Mouse (Mus musculus): ENCODE data around the gene Vps13c. TPM values are rescaled to one million over a fixed set of nuclear protein-coding genes. Genes with fewer than 3 reads are reported as not detected.

The Vps13c gene
- polyA plus RNA-seq, 1 experiment from 2014 or later = 7.1 TPM

GRCm38 (mm10) chr9:67886981-67887720 is 47.0 kb downstream of the Vps13c start:
- H3K4me3 ChIP-seq (ENCODE audit: low read depth, low read length) = no peak overlapping the region
- H3K9me3 ChIP-seq (ENCODE audit: control insufficient read depth, low read length) = no peaks in the 10 kb centered on the region
- no peak overlapping the region for H3K9ac ChIP-seq (ENCODE audit: low read length)
- H3K4me1 ChIP-seq (ENCODE audit: control insufficient read depth, insufficient read depth, low read length) = no peaks in the 10 kb centered on the region
- no peaks in the 10 kb centered on the region for H3K27me3 ChIP-seq (ENCODE audit: control insufficient read depth, insufficient read depth, low read length)
- DNase-seq (ENCODE audit: low spot score, missing footprints) (no peak), ATAC-seq (ENCODE audit: low FRiP score) (no peak)
- H3K4me2 ChIP-seq = no peak overlapping the region
- no peak overlapping the region for H3K27ac ChIP-seq (ENCODE audit: low read depth, low read length)
- WGBS = 80% methylated on average over 4 of the region's 4 CpGs
- 0 out of 2 replicates have a peak, but pooled peaks cover 2% of the 10 kb centered on the region for H3K36me3 ChIP-seq (ENCODE audit: control insufficient read depth, insufficient read depth, low read length)

DNA sequence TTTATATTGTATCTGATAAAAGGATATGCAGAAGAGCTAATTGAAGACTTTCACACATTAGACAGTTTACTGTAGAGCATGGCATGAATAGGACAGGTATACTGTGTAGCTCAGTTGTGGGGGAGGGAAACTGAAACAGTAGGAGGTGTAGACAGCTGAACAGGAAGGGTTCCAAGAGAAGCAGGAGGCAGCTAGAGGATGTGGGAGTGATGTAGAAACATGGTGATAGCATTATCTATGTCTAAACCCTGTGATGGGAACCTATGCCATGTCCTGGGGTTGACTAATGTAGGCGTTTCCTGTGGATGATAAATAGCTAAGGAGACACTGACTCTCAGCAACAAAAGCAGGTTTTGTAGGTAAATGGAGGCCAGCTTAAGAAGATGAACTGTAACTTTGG is 53.3 kb downstream of the Vps13c start:
- no peak overlapping the region for H3K4me3 ChIP-seq (ENCODE audit: low read depth, low read length)
- H3K36me3 ChIP-seq (ENCODE audit: control insufficient read depth, insufficient read depth, low read length) = peaks cover 5% of the 10 kb centered on the region; the same call in 1 of the 2 replicates
- no peak overlapping the region for H3K27ac ChIP-seq (ENCODE audit: low read depth, low read length)
- no peak for ATAC-seq (ENCODE audit: low FRiP score)
- H3K9me3 ChIP-seq (ENCODE audit: control insufficient read depth, low read length) = no peaks in the 10 kb centered on the region
- 84% methylated on average over 1 of the region's 1 CpGs for WGBS
- H3K4me1 ChIP-seq (ENCODE audit: control insufficient read depth, insufficient read depth, low read length) = peaks cover 8% of the 10 kb centered on the region
- H3K9ac ChIP-seq (ENCODE audit: low read length) = no peak overlapping the region
- H3K27me3 ChIP-seq (ENCODE audit: control insufficient read depth, insufficient read depth, low read length) = no peaks in the 10 kb centered on the region
- H3K4me2 ChIP-seq = no peak overlapping the region
- no peak for DNase-seq (ENCODE audit: low spot score, missing footprints)

DNA sequence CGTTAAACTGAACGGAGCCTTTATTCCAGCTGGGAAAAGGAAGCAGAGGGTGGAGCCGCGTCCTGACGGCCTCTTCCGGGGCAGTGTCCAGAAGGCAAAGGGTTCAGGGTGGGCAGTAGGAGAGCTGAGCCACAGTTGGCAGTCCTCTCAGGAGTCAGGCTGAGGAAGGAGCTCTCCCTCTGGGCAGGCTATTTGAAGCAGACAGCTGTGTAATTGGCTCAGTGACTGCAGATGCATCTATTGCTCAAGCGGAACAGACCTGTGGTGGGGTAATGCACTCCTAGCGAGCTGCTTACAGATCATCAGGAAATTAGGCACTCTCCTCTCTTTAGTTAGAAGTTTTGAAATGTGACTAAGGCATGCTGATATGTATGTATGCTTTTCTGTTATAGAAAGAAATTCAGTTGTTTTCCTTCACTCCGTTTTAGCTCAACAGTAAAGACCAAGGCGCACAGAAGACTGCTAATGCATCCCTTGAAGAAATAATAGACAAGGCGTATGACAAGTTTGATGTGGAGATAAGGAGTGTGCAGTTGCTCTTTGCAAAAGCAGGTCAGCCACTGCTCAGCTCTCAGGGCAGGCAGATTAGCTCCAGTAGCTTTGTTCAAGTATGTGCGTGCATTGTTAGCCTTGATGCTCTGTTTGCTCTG is 56.6 kb downstream of the Vps13c start:
- Histone ChIP-seq H3K9me3 (ENCODE audit: control insufficient read depth, low read length) (no peaks in the 10 kb centered on the region), H3K9ac (ENCODE audit: low read length) (no peak overlapping the region), H3K4me2 (no peak overlapping the region), H3K4me3 (ENCODE audit: low read depth, low read length) (no peak overlapping the region), H3K4me1 (ENCODE audit: control insufficient read depth, insufficient read depth, low read length) (peaks cover 8% of the 10 kb centered on the region), H3K36me3 (ENCODE audit: control insufficient read depth, insufficient read depth, low read length) (peaks cover 2% of the 10 kb centered on the region; the same call in 1 of the 2 replicates), H3K27me3 (ENCODE audit: control insufficient read depth, insufficient read depth, low read length) (no peaks in the 10 kb centered on the region; the same call in 1 of the 2 replicates), H3K27ac (ENCODE audit: low read depth, low read length) (no peak overlapping the region)
- ATAC-seq (ENCODE audit: low FRiP score) (peak; percentile 38; the same call in 1 of the 2 replicates), DNase-seq (ENCODE audit: low spot score, missing footprints) (peak; percentile 87)
- WGBS = 46% methylated on average over 12 of the region's 12 CpGs

- no peak overlapping the region for H3K9ac ChIP-seq (ENCODE audit: low read length)
- peak; percentile 82 for DNase-seq (ENCODE audit: low spot score, missing footprints)
- WGBS = 63% methylated on average over 5 of the region's 5 CpGs
- H3K4me3 ChIP-seq (ENCODE audit: low read depth, low read length) = no peak overlapping the region
- peaks cover 8% of the 10 kb centered on the region for H3K4me1 ChIP-seq (ENCODE audit: control insufficient read depth, insufficient read depth, low read length)
- H3K27me3 ChIP-seq (ENCODE audit: control insufficient read depth, insufficient read depth, low read length) = no peaks in the 10 kb centered on the region; the same call in 1 of the 2 replicates
- H3K36me3 ChIP-seq (ENCODE audit: control insufficient read depth, insufficient read depth, low read length) = no peaks in the 10 kb centered on the region
- no peak for ATAC-seq (ENCODE audit: low FRiP score)
- H3K9me3 ChIP-seq (ENCODE audit: control insufficient read depth, low read length) = no peaks in the 10 kb centered on the region
- no peak overlapping the region for H3K4me2 ChIP-seq
- no peak overlapping the region for H3K27ac ChIP-seq (ENCODE audit: low read depth, low read length)
Measured at GRCm38 (mm10) chr9:67900398-67900797, 60.2 kb downstream of the Vps13c start.

DNA sequence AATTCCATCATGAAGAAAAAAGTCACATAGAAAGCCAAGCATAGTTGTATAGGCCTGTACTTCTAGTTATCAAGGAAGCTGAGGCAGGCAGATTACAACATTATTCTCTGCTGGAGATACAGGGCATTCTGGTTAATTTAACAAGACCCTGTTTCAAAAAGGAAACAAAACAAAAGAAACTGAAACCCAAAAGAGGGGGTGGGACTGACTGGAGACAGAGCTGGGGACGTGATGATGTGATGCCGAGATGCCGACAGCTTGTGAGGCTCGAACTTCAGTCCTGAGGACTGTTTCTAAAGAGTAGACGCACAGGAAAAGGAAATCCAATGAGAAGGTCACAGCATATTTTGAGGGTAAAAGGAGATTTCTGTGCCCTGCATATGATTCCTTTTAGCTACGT is 64.2 kb downstream of the Vps13c start:
- DNase-seq (ENCODE audit: low spot score, missing footprints) (peak; percentile 57), ATAC-seq (ENCODE audit: low FRiP score) (no peak)
- 75% methylated on average over 6 of the region's 6 CpGs for WGBS
- no peaks in the 10 kb centered on the region for H3K36me3 ChIP-seq (ENCODE audit: control insufficient read depth, insufficient read depth, low read length)
- H3K9ac ChIP-seq (ENCODE audit: low read length) = no peak overlapping the region
- no peak overlapping the region for H3K4me3 ChIP-seq (ENCODE audit: low read depth, low read length)
- H3K27ac ChIP-seq (ENCODE audit: low read depth, low read length) = no peak overlapping the region
- no peak overlapping the region for H3K4me2 ChIP-seq
- H3K27me3 ChIP-seq (ENCODE audit: control insufficient read depth, insufficient read depth, low read length) = no peaks in the 10 kb centered on the region; the same call in 1 of the 2 replicates
- H3K9me3 ChIP-seq (ENCODE audit: control insufficient read depth, low read length) = no peaks in the 10 kb centered on the region
- H3K4me1 ChIP-seq (ENCODE audit: control insufficient read depth, insufficient read depth, low read length) = no peaks in the 10 kb centered on the region

DNA sequence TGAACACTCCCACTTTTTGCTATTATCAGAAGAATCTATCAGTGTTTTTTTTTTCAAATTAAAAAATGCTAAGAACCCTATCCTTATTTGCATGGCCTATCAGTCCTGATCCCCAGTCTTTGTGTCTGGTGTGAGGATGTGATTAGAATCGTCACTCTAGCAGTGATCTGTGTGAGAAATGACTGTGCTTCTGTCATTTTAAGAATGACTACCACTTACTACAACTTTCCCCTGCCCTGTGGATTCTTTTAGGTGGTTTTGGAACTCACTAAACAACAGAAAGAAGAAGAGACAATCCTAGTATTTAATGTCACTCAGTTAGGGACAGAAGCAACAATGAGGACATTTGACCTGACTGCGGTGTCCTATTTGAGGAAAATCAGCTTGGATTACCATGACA is 65.3 kb downstream of the Vps13c start:
- H3K4me3 ChIP-seq (ENCODE audit: low read depth, low read length) = no peak overlapping the region
- H3K36me3 ChIP-seq (ENCODE audit: control insufficient read depth, insufficient read depth, low read length) = peaks cover 6% of the 10 kb centered on the region; the same call in 1 of the 2 replicates
- no peak for ATAC-seq (ENCODE audit: low FRiP score)
- DNase-seq (ENCODE audit: low spot score, missing footprints) = peak; percentile 26
- H3K4me2 ChIP-seq = no peak overlapping the region
- no peak overlapping the region for H3K9ac ChIP-seq (ENCODE audit: low read length)
- H3K4me1 ChIP-seq (ENCODE audit: control insufficient read depth, insufficient read depth, low read length) = no peaks in the 10 kb centered on the region
- no peak overlapping the region for H3K27ac ChIP-seq (ENCODE audit: low read depth, low read length)
- 83% methylated on average over 2 of the region's 2 CpGs for WGBS
- H3K9me3 ChIP-seq (ENCODE audit: control insufficient read depth, low read length) = no peaks in the 10 kb centered on the region
- H3K27me3 ChIP-seq (ENCODE audit: control insufficient read depth, insufficient read depth, low read length) = no peaks in the 10 kb centered on the region

DNA sequence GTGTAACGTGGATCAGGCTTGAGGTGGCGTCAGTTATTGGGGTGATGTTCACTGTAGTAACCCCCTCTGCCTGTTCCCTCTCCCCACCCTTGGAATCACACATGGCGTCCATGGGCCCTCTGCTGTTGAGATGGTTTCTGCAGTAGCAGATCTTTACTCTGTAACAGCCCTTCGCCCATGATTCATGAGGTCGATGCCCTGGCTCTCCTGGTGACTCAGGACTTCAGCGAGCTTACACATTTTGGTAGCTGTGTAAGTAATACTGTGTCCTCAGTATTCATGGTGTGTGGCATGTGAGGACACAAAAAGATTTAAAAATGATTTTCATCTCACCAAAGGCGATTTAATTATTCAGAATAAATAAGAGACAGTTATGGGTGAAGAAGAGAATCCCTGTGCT is 74.5 kb downstream of the Vps13c start:
- 92% methylated on average over 7 of the region's 7 CpGs for WGBS
- Histone ChIP-seq H3K4me1 (ENCODE audit: control insufficient read depth, insufficient read depth, low read length) (no peaks in the 10 kb centered on the region), H3K9me3 (ENCODE audit: control insufficient read depth, low read length) (no peaks in the 10 kb centered on the region), H3K4me3 (ENCODE audit: low read depth, low read length) (no peak overlapping the region), H3K36me3 (ENCODE audit: control insufficient read depth, insufficient read depth, low read length) (peaks cover 9% of the 10 kb centered on the region), H3K27me3 (ENCODE audit: control insufficient read depth, insufficient read depth, low read length) (no peaks in the 10 kb centered on the region), H3K9ac (ENCODE audit: low read length) (no peak overlapping the region), H3K4me2 (no peak overlapping the region), H3K27ac (ENCODE audit: low read depth, low read length) (no peak overlapping the region)
- no peak for ATAC-seq (ENCODE audit: low FRiP score)
- no peak for DNase-seq (ENCODE audit: low spot score, missing footprints)

DNA sequence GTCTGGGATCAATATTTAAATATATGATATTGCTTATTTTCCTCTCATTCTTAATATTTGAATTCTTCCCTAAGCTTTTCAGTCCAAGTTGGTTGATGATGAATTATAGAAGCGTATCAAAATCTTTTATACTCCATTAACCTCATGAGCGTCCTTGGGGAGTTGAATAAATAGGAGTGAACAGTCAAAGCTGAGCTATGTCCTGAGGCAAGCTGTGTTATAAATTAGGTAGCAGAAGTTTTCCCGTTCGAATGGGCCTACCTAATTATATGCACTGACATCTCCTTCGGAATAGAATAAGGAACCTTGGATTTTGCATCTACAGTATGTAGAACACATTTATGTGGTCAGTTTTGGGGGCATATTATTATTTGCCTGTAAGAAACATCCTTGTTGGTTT is 82.2 kb downstream of the Vps13c start:
- H3K9me3 ChIP-seq (ENCODE audit: control insufficient read depth, low read length) = no peaks in the 10 kb centered on the region
- no peak overlapping the region for H3K4me2 ChIP-seq
- 88% methylated on average over 5 of the region's 5 CpGs for WGBS
- H3K27me3 ChIP-seq (ENCODE audit: control insufficient read depth, insufficient read depth, low read length) = no peaks in the 10 kb centered on the region
- DNase-seq (ENCODE audit: low spot score, missing footprints) (no peak), ATAC-seq (ENCODE audit: low FRiP score) (no peak)
- no peaks in the 10 kb centered on the region for H3K36me3 ChIP-seq (ENCODE audit: control insufficient read depth, insufficient read depth, low read length)
- H3K4me1 ChIP-seq (ENCODE audit: control insufficient read depth, insufficient read depth, low read length) = no peaks in the 10 kb centered on the region
- no peak overlapping the region for H3K4me3 ChIP-seq (ENCODE audit: low read depth, low read length)
- no peak overlapping the region for H3K9ac ChIP-seq (ENCODE audit: low read length)
- no peak overlapping the region for H3K27ac ChIP-seq (ENCODE audit: low read depth, low read length)

DNA sequence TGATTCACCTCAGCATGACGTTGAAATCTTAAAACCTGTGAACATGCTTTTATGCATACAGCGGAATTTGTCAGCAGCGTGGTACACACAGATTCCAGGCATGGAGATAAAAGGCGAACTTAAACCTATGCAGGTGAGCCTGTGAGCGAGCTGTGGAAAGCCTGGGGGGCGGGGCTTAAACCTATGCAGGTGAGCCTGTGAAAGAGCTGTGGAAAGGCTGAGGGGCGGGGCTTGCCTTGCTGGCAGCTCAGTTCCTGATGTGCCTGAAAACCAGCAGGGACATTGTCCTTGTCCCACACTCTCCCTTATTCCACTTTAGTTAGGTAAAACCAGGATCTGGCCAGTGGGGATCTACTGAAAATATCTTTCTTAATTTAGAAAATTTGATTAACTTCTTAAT is 90.4 kb downstream of the Vps13c start:
- Histone ChIP-seq H3K27me3 (ENCODE audit: control insufficient read depth, insufficient read depth, low read length) (no peaks in the 10 kb centered on the region), H3K9ac (ENCODE audit: low read length) (no peak overlapping the region), H3K36me3 (ENCODE audit: control insufficient read depth, insufficient read depth, low read length) (peaks cover 4% of the 10 kb centered on the region; the same call in 1 of the 2 replicates), H3K4me3 (ENCODE audit: low read depth, low read length) (no peak overlapping the region), H3K4me1 (ENCODE audit: control insufficient read depth, insufficient read depth, low read length) (no peaks in the 10 kb centered on the region), H3K4me2 (no peak overlapping the region), H3K9me3 (ENCODE audit: control insufficient read depth, low read length) (no peaks in the 10 kb centered on the region), H3K27ac (ENCODE audit: low read depth, low read length) (no peak overlapping the region)
- ATAC-seq (ENCODE audit: low FRiP score) (no peak), DNase-seq (ENCODE audit: low spot score, missing footprints) (no peak)
- WGBS = 76% methylated on average over 7 of the region's 7 CpGs

Data from midbrain, embryonic 11.5 days (tissue).